Mouse (Mus musculus): ENCODE measurements around the gene St5.

DNA sequence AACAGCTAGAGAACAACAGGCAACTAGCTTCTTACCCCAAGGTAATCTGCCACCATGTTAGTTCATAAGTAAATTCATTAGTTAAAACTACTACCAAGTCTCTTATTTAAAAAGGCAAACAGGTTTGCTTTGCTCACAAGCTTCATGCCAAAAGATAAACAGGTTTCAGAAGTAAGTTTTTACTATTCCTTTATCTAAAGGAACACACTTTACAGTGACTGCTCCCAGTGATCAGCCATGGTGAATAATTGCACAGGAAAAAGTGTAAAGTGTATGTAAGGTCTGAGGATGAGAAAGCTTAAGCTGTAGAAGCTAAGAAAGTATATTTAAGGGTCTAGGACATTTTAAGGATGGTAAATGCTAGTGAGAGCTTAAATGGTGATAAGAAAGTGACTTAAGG, 109.4 kb downstream of the St5 start:
- TF ChIP-seq POLR2A (IDR thresholded peaks at IDR 0.05; ENCODE audit: low read depth, low read length) (no peak), CTCF (IDR thresholded peaks at IDR 0.05; ENCODE audit: extremely low read depth, insufficient read depth, insufficient read length, insufficient replicate concordance) (no peak)

Measured in spleen, adult 2 months (tissue).